Mouse (Mus musculus): ENCODE data around the gene Acvr1b.

Acvr1b gene

DNA sequence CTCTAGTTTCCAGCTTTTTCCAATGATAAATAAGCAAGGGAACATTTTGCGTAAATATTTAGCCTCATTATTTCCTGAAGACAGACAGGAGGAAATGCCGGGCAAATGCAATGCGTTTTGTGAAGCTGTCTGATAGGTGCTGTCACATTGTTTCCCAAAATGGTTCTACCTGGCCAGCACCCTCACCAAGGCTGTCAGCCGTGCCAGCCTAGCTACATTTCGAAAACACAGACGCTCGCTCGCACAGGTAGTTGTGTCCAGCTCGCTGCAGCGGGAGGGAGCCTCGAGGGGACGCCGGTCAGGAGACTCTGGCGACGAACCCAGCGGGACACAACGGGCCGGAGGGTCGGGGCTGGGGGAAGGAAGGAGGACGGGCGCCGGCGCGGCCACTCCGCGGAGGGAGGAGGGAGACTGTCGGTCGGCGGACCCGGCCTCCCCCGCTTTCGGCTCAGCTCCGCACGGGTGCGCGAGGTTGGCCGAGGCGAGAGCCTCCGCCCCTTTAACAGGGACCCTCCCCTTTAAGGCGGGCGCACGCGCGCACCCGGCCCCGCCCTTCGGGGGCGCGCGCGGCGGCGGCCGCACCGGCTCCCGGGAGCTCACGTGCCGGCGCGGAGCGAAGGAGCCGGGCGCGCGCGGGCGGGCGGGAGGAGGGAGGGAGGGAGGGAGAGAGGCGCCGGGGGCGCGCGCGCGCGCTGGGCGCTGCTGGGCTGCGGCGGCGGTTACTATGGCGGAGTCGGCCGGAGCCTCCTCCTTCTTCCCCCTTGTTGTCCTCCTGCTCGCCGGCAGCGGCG, at the start of gene Acvr1b:
Acvr1b (plus strand) TSS at position 647 of the 791 bp plus-strand sequence.
- peak; percentile 86 for DNase-seq (ENCODE audit: low read depth, low spot score)

DNA sequence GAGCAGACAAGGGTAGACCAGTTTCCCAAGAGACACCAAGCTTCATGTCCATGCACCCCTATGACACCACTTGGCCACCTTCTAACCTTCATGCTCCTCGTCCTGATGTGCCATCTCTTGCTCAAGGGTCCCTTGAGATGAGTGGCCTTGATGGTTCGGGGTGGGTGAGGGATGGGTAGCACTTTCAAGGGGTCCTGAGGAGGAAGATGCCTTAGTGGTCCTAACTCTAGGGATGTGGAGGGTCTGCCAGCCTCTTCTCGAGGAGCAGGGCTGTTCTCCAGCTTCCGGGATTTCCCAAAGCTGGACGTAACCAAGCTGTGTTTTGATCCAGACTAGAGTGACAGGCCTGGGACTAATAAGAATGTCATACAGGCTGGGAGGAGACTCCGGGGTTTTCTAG, 48.3 kb upstream of the Acvr1b start:
- DNase-seq (ENCODE audit: low read depth, low spot score): no peak

DNA sequence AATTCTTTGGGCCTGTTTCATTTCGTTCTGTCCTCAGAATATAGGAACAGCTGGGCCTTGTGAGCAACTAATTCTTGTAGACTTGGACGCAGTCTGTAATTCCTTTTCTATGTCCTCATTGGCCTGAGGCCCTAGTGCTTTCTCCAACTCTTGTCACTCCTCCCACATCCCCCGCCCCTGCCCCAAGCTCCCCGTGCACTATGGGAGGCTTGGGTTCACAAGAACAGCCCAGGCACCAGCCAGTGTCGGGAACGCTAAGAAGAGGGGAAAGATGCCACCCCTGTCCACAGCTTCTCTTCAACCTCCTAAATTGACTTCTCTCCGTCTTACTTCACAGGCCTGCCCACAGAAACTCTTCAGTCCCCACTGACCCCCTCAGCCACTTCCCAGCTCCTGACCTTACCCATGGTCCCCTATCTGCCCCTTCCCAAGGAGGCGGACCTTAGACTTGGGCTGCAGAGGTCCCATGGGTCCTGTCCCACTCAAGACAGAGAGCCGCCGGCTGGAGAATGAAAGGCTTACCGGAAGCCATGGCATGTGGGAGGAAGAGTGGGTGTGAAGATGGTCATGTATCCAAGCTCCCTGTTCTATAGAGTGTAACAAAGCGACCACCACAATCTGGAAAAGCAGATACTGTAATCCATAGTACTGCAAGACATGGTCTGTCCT, 46.9 kb upstream of the Acvr1b start:
- no peak for DNase-seq (ENCODE audit: low read depth, low spot score)

DNA sequence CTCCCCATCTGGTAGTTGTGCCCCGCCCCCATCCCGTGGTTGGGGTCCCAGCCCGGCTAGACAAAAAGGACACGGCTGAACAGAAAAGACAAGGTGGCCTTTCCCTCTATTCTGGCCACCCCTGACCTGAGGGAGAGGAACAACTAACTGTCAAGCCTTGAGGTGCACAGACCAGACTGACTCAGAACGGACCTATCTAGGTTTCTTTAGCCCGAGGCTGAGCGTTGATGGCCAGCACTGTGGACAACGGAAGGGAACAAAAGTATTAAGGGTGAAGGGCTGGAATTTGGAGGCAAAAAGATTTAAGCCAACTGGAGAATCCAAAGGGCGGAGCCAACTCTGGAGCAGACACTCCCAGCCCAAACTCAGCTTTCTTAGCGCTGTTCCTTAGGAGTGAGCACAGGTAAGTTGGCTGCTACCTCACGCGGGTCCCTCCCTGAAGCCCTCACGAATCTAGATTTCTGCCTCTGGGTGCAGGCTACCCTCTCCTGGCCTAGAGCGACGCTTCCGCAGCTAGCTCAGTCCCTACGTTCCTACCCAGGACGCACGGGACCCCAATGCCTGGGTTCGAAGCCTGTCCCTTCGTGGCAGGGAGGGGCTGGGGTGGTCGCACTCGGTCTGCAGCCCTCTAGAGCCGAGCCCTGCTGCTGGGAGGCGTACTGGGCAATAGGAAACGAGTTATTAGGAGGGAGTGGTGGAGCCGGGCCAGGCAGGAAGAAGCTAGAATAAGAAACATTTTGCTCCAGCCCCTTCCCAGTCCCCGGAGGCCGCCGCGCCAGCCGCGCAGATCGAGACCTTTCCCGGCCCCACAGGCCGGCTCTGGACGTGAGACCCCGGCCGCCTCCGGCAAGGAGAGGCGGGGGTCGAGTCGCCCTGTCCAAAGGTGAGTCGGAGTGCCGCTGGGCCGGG, 45.4 kb upstream of the Acvr1b start, which contains the start of gene Acvrl1:
Acvrl1 (plus strand) TSS at position 342 of the 909 bp plus-strand sequence.
- peak; percentile 43 for DNase-seq (ENCODE audit: low read depth, low spot score)

DNA sequence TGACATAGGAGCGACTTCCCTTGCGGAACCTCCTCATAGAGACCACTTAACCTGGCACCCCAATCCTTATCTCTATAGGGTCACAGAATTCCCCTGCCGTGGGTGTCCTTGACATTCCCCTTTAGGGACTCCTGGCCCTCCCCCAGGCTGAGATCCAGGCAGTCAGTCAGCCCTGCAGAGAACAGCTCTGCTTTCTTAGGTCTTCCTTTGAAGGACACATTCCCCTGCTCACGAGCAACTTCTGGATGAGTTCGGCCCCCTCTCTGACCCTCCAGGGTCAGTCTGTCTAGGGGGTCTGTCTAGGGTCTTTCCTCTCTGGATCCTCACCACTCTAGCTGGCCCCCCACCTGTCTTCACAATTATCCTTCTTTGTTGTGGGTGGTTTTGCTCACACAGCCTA, 44.5 kb upstream of the Acvr1b start:
- no peak for DNase-seq (ENCODE audit: low read depth, low spot score)

DNA sequence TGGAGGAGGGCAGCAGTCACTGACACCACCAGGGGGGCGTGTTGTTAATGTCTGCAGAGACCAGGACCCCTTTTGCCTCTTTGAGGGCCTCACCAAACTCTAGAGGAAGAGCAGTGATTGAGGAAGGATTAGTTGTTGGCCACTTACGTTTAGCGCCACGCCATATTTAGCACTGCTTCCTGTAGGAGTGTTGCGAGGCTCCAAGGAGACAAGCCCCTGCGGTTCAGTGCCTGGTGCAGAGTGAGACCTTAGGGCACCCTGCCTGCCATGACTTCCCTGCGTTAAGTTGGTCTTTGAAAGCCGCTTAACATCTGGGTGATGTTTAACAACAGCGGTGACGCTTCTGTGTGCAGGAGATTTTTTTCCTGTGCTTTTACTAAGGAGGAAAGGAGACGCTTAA, 42.4 kb upstream of the Acvr1b start:
- DNase-seq (ENCODE audit: low read depth, low spot score): no peak

DNA sequence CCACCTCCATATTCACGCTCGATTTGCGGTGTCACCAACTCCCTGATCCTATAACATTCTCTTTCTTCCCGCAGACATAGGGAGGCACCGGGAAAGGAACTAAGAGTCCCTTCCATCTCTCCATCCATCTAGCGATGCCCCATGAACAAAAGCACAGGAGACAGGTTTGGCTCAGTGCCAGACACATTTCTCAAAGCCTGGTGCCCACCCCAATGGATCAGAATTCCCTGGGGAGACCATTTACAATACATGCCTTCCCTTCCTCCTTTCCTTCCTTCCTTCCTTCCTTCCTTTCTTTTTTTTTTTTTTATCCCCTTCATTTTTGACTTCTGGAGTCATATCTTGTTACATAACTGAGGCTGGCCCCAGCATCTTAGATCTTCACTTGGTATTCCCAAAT, 41.8 kb upstream of the Acvr1b start:
- DNase-seq (ENCODE audit: low read depth, low spot score): no peak

DNA sequence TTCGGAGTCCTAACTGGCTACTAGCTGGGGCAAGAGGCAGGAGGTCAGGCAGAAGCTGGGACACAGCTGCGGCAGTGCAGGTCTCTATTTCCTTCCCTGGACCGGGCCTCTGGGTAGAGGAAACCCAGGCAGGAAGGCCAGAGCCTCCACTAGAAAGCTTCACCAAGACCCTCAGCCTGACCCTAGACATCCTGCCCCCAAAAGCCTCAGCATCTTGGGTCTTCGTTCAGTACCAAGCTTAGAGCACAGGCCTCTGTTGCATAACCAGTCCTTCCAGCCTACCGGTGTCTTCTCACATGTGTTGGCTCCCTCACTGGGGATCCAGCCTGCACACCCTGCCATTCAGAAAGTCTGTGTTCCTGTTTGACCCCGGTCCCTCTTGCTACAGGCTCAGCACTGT, 41.1 kb upstream of the Acvr1b start:
- no peak for DNase-seq (ENCODE audit: low read depth, low spot score)

DNA sequence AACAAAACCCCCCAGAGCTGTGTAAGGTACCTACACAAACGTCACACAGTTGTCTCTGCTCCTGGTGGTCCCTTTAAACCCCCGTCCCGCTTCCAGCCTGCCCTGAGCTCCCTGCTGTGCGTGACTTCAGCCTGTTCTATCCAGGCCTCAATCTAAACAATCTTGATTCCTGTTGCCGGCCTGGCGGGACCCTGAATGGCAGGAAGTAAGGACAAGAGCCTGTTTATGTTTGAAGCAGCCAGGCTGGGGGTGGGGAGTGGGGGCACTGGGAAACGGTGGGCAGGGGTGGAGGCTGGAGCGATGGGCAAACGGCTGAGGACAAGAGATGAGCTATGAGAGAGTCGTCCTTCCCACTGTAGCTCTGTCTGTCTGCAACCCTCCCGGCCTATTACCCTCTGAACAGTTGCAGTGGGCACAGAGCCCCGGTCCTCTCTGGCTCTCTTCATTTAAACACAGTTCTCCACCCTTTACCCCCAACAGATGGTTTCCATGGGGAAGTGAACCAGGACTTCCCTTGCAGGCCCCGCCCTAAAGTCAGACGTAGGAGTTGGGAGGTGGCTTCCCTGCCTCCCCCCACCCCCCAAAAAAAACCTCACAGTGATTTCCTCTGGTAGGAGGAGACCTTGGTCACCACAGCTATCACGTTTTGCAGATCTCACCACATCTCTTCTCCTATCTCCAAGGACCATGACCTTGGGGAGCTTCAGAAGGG, 39.7 kb upstream of the Acvr1b start:
- DNase-seq (ENCODE audit: low read depth, low spot score): peak; percentile 73

DNA sequence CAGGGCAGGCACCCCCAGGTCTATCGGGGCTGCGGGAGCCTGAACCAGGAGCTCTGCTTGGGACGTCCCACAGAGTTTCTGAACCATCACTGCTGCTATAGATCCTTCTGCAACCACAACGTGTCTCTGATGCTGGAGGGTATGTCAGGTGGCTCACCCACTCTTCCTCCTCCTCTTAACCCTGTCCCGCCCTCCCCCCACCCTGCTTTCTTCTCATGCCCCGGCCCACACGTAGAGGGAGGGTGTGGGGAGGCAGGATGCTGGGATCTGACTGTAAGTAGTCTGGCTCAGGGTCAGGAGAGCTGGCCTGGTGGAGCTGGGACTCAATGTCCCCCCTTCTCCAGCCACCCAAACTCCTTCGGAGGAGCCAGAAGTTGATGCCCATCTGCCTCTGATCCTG, 38.5 kb upstream of the Acvr1b start:
- DNase-seq (ENCODE audit: low read depth, low spot score): no peak

DNA sequence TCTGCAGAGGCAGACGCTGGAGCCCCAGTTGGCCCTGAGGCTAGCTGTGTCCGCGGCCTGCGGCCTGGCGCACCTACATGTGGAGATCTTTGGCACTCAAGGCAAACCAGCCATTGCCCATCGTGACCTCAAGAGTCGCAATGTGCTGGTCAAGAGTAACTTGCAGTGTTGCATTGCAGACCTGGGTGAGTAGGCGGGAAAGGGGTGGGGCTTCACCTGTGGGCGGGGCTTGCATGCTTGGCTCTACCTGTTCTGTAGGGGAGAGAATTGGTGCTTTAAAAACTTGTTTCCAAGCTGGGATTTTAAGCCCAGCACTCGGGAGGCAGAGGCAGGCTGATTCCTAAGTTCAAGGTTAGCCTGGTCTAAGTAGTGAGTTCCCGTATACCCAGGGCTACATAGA, 36.4 kb upstream of the Acvr1b start:
- peak; percentile 79 for DNase-seq (ENCODE audit: low read depth, low spot score)

DNA sequence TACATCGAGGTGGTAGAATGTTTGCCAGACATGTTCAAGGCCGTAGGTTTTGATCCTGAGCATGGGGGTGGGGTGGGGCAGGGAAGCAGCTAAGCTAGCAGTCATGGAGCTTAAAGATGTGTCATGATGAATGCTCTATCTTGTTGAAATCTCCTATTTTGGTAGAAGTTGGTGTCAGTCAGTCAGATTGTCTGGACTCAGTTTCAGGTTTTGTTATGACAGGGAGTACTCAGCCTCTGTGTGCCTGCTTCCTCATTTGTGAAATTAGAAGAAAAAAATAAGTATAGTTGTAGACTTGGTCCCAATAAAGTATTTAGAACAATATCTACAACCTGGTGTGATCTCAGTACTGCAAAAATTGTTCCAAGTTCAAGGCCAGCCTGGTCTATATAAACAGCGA, 35.2 kb upstream of the Acvr1b start:
- no peak for DNase-seq (ENCODE audit: low read depth, low spot score)

DNA sequence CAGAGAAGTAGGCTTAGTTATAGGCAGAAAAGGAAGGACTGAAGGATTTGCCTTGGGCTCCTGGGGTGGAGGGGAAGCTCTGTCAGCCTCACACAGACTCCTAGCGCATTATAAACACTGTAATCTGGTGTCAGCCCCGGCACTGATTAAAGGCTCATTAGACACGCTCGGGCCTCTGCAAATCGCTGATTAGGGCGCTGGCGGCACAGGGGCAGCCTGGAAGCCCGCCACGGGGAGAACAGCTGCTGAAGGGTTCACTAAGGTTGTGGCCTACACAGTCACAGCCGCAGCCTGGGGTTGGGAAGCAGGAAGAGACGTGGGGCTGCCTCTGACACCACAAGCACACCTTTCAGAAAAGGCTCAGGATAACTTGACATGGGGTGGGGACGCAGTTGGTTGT, 34.0 kb upstream of the Acvr1b start:
- DNase-seq (ENCODE audit: low read depth, low spot score): no peak

DNA sequence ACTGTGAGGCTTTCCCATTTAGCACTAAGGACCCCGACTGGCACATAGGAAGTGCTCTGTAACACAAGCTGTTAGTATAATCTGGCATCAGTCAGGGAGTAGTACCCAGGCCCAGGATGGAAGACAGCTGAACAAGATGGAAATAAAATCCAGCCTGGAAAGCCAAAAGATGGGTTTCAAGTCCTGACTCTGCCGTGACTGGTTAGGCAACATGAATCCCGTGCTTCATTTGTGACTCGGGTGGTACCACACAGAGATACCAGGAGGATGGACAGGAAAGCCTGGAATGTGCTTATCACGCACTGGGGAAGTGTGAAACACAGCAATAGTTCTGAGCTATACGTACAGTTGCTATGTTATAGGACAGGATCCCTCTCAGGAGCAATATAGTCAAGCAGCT, 33.3 kb upstream of the Acvr1b start:
- no peak for DNase-seq (ENCODE audit: low read depth, low spot score)

DNA sequence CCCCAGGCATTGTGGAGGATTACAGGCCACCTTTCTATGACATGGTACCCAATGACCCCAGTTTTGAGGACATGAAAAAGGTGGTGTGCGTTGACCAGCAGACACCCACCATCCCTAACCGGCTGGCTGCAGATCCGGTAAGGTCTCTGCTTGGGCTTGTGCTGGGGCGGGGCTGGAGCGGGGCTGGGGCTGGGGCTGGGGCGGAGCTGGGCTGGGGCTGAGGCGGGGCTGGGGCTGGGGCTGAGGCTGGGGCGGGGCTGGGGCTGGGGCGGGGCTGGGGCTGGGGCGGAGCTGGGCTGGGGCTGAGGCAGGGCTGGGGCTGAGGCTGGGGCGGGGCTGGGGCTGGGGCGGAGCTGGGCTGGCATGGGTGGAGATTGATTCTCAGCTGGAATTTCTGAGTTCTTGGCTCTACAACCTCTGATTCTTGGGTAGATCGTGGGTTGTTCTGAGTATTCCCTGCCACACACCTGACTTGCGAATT, 32.8 kb upstream of the Acvr1b start:
- DNase-seq (ENCODE audit: low read depth, low spot score): peak; percentile 62

DNA sequence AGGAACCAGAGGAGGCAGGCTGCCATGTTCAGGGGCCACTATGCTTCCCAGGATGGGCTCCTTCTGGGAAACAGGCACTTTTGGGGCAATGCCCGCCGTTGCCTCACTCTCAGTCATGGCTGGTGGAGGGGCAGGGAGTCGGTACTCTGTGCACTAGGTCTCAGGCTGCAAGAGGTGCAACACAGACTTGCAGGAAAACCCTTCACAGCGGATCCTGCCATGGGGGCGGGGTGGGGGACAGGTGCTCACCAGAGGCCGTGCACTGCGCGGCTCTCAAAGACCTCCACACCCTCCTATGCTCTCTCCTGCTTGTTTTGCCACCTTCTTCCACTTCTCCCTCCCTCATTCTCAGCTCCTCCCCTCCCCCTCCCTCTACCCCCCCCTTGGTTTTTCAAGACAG, 31.2 kb upstream of the Acvr1b start:
- DNase-seq (ENCODE audit: low read depth, low spot score): no peak

DNA sequence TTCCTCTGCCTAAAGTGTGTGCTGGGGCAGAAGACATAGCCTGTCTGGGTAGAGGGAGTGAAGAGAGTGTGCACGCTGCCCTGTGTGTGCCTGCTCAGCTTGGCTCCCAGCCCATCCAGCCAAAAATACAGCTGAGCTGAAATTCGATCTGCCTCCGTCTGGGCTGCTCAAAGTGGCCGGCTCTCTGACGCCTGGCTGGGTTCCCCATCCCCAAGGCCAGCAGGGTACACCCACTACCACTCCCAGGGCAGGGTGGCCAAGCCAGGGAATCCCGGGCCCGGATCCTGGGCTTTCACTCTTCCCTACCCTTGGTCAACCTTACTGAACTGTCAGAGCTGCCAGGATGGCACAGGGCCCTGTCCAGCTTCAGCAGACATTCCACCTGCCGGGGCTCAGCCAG, 30.4 kb upstream of the Acvr1b start:
- DNase-seq (ENCODE audit: low read depth, low spot score): no peak

DNA sequence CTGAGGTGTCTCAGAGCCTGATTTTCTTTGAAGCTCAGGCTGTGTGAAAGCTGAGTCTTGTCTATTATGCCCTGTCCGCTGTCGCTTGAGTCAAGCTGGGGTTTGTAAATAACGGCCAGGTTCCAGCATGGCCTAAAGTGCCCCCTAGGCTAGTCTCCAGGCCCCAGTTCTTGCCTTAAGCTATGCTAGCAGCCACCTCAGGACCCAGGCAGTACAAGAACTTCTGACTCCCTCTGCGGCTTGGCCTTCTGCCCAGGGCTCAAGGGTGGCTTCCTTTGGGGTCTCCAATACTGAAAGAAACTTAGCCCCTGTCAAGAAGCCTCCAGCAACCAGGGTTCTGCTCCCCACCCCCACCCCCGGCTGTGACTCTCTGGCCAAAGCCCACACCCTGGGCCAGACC, 29.7 kb upstream of the Acvr1b start:
- DNase-seq (ENCODE audit: low read depth, low spot score): no peak

DNA sequence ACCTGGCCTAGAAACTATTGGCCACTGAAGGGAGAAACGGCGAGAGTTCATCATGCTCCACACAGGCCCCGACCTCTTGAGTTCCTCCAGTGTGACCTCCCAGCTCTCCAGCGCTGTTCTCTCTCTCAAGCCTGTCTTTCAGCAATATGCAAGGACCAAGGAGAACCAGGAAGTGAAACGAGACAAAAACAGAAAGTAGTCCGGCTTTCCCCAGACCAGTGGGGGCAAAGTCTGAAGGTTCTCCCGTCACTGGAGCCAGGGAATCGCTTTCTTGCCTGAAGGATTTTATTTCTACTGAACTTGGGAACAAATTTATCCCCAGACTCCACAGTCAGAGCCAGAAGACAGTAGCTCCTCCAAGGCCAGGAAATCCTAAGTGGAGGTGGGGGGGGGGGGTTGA, 29.1 kb upstream of the Acvr1b start:
- no peak for DNase-seq (ENCODE audit: low read depth, low spot score)

DNA sequence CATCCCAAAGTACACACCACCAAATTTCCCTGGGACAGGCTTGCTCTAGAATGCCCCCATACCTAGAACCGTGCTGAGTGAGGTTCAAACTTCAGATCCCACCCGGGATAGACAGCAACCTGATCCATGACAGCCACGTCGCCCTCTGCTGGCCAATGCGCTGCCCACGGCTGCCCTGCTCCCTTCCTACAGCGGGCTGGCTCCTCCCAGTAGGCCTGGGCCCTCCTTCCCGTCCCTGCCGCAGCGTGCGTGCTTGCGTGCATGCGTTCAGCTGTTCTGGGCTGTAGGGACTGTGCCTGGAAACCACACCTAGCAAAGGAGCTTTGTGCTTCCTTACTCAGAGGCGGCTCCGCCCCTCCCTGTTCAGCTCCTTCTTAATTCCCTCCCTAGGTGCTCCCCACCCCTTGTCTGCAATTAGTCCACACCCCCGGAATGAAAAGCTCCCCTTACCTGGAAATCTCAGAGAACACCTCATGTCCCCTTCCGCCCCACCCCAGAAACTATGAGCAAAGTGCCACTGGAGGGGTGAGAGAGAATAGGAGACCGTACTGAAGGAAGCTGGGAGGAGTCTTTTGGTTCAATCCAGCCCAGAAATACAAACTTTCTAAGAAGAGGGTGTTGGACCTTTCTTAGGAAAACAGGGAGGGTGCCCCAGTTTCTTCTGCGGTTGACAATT, 28.3 kb upstream of the Acvr1b start:
- peak; percentile 95 for DNase-seq (ENCODE audit: low read depth, low spot score)
